Mouse (Mus musculus): Measurements from ENCODE around the gene Larp4b.

DNA sequence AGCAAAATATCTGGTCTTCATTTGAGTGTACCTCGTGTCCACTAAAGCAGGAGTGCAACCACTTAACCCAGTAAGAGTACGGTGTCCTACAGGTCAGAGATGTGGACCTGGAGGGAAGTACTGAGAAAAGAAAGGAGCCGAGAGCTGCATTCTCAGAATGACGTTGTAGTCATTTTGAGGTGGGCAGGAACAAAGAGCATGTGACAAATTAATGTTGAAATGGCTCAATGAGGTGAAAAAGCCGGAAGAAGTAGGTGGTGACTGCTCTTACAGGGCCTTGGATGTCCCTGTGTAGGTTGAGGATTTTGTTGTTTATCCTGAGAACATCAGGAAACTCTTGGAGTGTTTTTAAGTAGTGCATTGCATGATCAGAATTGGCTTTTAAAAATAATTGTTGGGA is 5.6 kb downstream of the Larp4b start:
- TF ChIP-seq CTCF (IDR thresholded peaks at IDR 0.05; ENCODE audit: control insufficient read depth, insufficient read depth, low read length) (no peak), POLR2A (IDR thresholded peaks at IDR 0.05; ENCODE audit: borderline replicate concordance, control insufficient read depth, low read depth, low read length) (no peak)
